Mouse (Mus musculus) lung, embryonic 14.5 days (tissue): ENCODE results near the gene Snrnp35. TPM values are rescaled to one million over a fixed set of nuclear protein-coding genes. Genes with fewer than 3 reads are reported as not detected.

Experiments used
- ATAC-seq: fragments of 200-750 bp; cut with Nextera tagmentation; 2 replicates; pipeline ENCODE4 v1.8.0; 2017; ENCODE audit warnings: mild to moderate bottlenecking, moderate TSS enrichment, moderate library complexity; ENCODE audit not compliant: insufficient read depth
- DNase-seq: peaks from one replicate; pipeline ENCODE4 v3.0.0-alpha.2; 2015
- H3K27ac ChIP-seq: fragments of 300-500 bp; sonication (generic); 2 replicates; pipeline ENCODE4 v1.5.1; 2014; ENCODE audit warnings: low read depth, mild to moderate bottlenecking, moderate library complexity
- H3K27me3 ChIP-seq: fragments of 300-500 bp; sonication (generic); 2 replicates; pipeline ENCODE4 v1.6.1; 2014; ENCODE audit warnings: low read length, control low read depth; ENCODE audit not compliant: insufficient read depth
- H3K36me3 ChIP-seq: fragments of 300-500 bp; sonication (generic); 2 replicates; pipeline ENCODE4 v1.6.1; 2014; ENCODE audit warnings: control low read depth; ENCODE audit not compliant: insufficient read depth
- H3K4me1 ChIP-seq: fragments of 300-500 bp; sonication (generic); 2 replicates; pipeline ENCODE4 v1.6.1; 2014; ENCODE audit warnings: antibody characterized with exemption, control low read depth; ENCODE audit not compliant: insufficient read depth
- H3K4me2 ChIP-seq: fragments of 300-500 bp; sonication (generic); 2 replicates; pipeline ENCODE4 v1.6.1; 2014; ENCODE audit warnings: mild to moderate bottlenecking
- H3K4me3 ChIP-seq: fragments of 300-500 bp; sonication (generic); 2 replicates; pipeline ENCODE4 v1.5.1; 2014; ENCODE audit warnings: low read depth, low read length
- H3K9ac ChIP-seq: fragments of 300-500 bp; sonication (generic); 2 replicates; pipeline ENCODE4 v1.6.1; 2014
- H3K9me3 ChIP-seq: fragments of 300-500 bp; sonication (generic); 2 replicates; pipeline ENCODE4 v1.6.1; 2016; ENCODE audit warnings: low read depth, low read length, control low read depth
- CTCF ChIP-seq: IDR thresholded peaks from 2 replicates; pipeline ENCODE4 v1.5.1; 2016; ENCODE audit warnings: antibody characterized with exemption, low read depth
- WGBS: fragments of 180-500 bp; shearing (Covaris S2); extraction: QIAGEN DNeasy Blood & Tissue Kit; methylation state at CpG from one replicate; pipeline ENCODE4 v1.1.7; 2014; 5-methylcytosine and 5-hydroxymethylcytosine counted together
- polyA plus RNA-seq: library from polyadenylated mRNA; unstranded; fragments of >200 nt; fragmentation: Nextera tagmentation; extraction: Ambion mirVana; gene quantifications from 2 replicates; pipeline ENCODE4 v1.2.1, GENCODE M21; 2014

The Snrnp35 gene
- polyA plus RNA-seq, 1 experiment from 2014 or later = 10.8 TPM

DNA sequence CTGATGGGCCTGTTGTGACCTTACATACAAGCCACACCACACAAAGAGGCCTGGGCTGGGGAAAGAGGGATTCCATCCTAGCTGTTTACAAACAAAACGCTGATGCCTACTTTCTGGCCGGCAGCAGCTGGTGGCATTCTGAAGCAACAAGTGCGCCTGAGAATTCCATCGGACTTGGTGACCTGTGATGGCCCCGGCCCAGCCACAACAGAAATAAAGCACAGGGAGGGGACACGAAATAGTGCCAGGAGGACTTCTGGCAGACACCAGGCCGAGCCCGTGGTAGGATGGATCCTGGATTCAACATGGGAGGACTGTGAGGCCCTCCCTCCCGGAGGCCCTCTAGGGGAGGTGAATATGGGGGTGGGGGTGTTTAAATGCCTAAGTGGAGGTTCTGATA lies 45.9 kb downstream of the Snrnp35 start:
- ATAC-seq (no peak), DNase-seq (peak; percentile 26)
- no peaks in the 10 kb centered on the region for H3K36me3 ChIP-seq
- peak overlapping the region; percentile 90 for H3K4me2 ChIP-seq
- H3K9ac ChIP-seq = peak overlapping the region; percentile 24; the same call in 1 of the 2 replicates
- H3K4me1 ChIP-seq = peaks cover 10% of the 10 kb centered on the region; the same call in 1 of the 2 replicates
- no peaks in the 10 kb centered on the region for H3K27me3 ChIP-seq
- TF ChIP-seq CTCF = no peak
- H3K4me3 ChIP-seq = peak overlapping the region; percentile 76
- no peaks in the 10 kb centered on the region for H3K9me3 ChIP-seq
- peak overlapping the region; percentile 66; the same call in 1 of the 2 replicates for H3K27ac ChIP-seq
- WGBS = 18% methylated on average over 9 of the region's 9 CpGs

DNA sequence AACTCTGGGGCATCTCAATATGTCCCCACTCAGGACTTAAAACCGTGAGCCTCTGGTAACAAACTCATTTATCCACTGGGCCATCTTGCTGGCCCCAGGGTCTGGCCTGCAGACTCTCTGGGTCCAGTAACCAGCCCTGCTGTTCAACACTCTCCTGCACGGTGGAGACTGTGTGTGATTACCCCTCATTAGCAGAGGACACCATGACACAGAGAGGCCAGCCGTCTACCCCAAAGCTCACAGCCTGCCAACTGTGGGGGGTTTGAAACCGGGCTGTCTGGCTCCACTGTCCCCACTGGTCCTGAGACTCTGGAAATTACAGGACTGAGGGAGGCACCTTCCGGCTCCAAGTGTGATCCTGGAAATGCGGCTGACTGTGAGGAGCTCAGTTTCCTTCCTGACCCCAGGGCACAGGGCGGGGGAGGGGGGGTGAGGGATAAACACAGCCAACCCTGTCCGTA lies 46.3 kb downstream of the Snrnp35 start:
- H3K27me3 ChIP-seq = no peaks in the 10 kb centered on the region

DNA sequence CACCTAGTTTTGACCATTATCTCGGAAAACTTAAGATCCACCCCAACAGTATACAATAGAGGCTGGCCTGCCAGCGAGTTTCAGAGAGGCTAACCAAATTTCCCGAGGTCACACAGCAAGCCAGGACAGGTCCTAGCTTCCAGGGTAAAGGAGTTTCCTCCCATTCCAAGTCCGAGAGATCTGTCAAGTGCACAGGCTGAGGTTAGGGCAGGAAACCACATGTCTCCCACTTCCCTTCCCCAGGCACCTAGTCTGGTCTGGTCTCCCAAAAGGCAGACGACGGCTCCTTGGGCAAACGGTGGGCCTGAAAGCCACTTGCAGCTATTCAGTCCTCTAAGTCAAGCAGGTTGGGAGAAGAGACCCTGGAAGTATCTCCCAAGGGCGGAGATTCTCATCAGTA lies 46.8 kb downstream of the Snrnp35 start:
- Histone ChIP-seq H3K27ac (no peak overlapping the region), H3K4me3 (peak overlapping the region; percentile 76), H3K9me3 (no peaks in the 10 kb centered on the region), H3K36me3 (no peaks in the 10 kb centered on the region), H3K4me2 (peak overlapping the region; percentile 90), H3K4me1 (peaks cover 10% of the 10 kb centered on the region; the same call in 1 of the 2 replicates), H3K27me3 (no peaks in the 10 kb centered on the region), H3K9ac (peak overlapping the region; percentile 74)
- 44% methylated on average over 8 of the region's 8 CpGs for WGBS
- DNase-seq = no peak
- ATAC-seq = no peak
- no peak for TF ChIP-seq CTCF

More for the DNA sequence above, 46.3 kb downstream of the Snrnp35 start:
- DNase-seq (peak; percentile 40), ATAC-seq (no peak)
- H3K9ac ChIP-seq = peak overlapping the region; percentile 24; the same call in 1 of the 2 replicates
- no peaks in the 10 kb centered on the region for H3K36me3 ChIP-seq
- 17% methylated on average over 8 of the region's 8 CpGs for WGBS
- peak overlapping the region; percentile 90 for H3K4me2 ChIP-seq
- H3K27ac ChIP-seq = peak overlapping the region; percentile 66; the same call in 1 of the 2 replicates
- peak overlapping the region; percentile 76 for H3K4me3 ChIP-seq
- no peaks in the 10 kb centered on the region for H3K9me3 ChIP-seq
- peaks cover 10% of the 10 kb centered on the region; the same call in 1 of the 2 replicates for H3K4me1 ChIP-seq
- TF ChIP-seq CTCF = no peak

DNA sequence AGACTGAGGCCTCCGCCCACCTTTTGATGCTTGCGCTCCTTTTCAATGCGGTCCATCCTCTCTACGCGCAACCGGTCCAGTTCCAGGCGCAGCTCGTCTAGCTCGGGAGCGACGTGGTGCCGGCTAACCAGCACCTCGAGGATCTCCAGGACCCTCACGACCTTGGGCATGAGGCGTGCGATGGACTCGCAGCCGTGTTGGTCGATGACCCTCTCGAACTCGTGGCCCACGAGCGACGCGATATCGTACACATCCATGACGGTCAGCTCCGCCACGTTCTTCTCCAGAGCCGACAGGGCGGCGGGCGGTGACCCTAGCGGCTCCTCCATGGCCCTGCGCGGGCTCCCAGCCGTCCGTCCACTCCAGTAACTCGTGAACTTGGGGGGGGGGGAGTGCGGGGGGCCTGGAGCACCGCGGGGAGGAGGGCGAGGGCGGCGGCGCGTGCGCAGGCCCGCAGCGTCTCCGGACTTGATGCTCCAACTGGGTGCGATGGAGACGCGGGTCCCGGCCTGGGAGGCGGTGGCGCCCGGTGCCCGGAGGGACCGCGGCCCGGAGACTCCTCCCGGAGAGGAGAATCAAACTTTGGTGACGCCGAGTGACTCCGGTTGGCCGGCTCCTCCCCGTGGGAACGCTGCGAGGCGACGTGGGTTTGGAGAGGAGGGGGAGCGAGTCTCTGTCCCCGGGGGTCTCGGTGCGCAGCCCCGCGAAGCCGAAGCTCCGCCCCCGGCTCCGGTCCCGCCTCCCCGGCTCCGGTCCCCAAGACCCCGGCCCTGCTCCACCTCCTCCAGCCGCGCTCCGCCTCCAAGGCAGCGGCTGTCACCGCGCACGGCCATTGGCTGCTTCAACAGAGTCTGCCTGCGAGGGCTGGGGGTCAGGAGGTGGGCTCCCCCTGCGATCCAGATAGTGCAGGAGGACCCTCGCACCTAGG lies 48.0 kb downstream of the Snrnp35 start, which contains the start of gene Rilpl1:
Gene Rilpl1 (minus strand): TSS at position 737 of the 928 bp plus-strand sequence.
- ATAC-seq (peak; percentile 92), DNase-seq (peak; percentile 92)
- H3K27me3 ChIP-seq = no peaks in the 10 kb centered on the region
- WGBS = under 1% methylated on average over 83 of the region's 96 CpGs
- H3K9me3 ChIP-seq = no peaks in the 10 kb centered on the region
- peak within 1 kb of the TSS; percentile 76 for H3K4me3 ChIP-seq
- peak within 1 kb of the TSS; percentile 79 for H3K27ac ChIP-seq
- H3K9ac ChIP-seq = peak within 1 kb of the TSS; percentile 74
- H3K36me3 ChIP-seq = no peaks in the 10 kb centered on the region
- peak within 1 kb of the TSS; percentile 90 for H3K4me2 ChIP-seq
- TF ChIP-seq CTCF = no peak
- peaks cover 10% of the 10 kb centered on the region; the same call in 1 of the 2 replicates for H3K4me1 ChIP-seq

DNA sequence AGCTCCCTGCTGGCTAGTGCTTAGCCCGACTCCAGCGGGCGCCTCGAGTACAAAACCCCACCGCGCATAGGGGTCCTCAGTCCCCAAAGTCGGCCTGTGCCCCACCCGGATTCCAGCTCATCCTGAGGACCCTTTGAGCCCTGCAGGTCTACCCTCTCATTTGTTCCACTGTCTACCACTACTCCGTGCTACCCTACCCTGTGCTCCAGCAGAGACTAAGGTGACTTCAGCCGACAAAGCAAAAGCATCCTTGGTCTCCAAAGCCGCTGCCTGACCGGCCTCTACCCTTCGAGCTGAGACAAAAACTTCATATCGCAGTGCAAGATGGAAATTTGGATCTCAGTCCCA lies 48.6 kb downstream of the Snrnp35 start:
- Histone ChIP-seq H3K9ac (peak overlapping the region; percentile 74), H3K4me1 (peaks cover 10% of the 10 kb centered on the region; the same call in 1 of the 2 replicates), H3K4me3 (peak overlapping the region; percentile 76), H3K36me3 (no peaks in the 10 kb centered on the region), H3K27ac (peak overlapping the region; percentile 79), H3K4me2 (peak overlapping the region; percentile 90), H3K27me3 (no peaks in the 10 kb centered on the region), H3K9me3 (no peaks in the 10 kb centered on the region)
- WGBS = 14% methylated on average over 14 of the region's 14 CpGs
- no peak for TF ChIP-seq CTCF
- DNase-seq = peak; percentile 30
- peak; percentile 61 for ATAC-seq

DNA sequence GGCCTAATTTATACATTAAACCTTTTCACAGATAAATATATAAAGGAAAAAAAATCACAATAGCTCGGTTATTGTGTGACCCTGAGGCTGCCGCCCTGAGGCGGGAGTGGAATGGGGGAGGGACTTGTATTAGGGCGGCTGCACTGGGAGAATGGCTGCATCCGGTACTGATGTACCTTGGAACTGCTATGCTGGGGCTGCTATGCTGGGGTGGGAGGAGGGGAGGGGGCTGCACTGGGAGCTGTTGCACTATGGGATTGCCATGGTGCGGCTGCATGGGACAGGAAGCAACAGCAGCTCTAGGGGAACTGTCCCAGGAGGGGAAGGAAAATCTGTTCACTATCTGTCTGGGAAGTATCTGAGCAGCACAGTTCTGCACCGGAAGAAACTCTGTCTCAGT lies 49.5 kb downstream of the Snrnp35 start:
- Histone ChIP-seq H3K36me3 (no peaks in the 10 kb centered on the region), H3K27me3 (no peaks in the 10 kb centered on the region), H3K9me3 (no peaks in the 10 kb centered on the region), H3K4me1 (peaks cover 10% of the 10 kb centered on the region; the same call in 1 of the 2 replicates), H3K4me2 (no peak overlapping the region), H3K9ac (no peak overlapping the region; the same call in 1 of the 2 replicates), H3K4me3 (no peak overlapping the region), H3K27ac (peak overlapping the region; percentile 54)
- ATAC-seq (no peak), DNase-seq (peak; percentile 44)
- WGBS = 25% methylated on average over 7 of the region's 7 CpGs
- no peak for TF ChIP-seq CTCF

DNA sequence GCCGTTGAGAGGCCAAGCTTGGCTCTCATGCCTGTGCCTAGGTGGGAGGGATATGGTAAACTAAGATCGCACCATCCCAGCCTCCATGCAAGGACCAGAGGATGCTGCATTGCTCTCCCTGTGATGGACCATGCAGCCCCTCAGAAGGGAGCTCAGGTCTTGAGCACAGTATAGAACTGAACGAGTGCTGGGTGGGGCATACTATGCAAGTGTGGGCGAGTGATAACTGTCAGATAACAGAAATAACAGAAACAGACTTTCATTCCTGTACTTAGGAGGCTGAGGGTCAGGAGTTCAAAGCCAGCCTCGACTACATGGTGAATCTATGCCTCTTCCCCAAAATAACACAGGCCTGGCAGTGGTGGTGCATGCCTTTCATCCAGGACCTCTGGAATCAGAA lies 52.1 kb downstream of the Snrnp35 start:
- Histone ChIP-seq H3K36me3 (no peaks in the 10 kb centered on the region), H3K4me2 (no peak overlapping the region), H3K27me3 (no peaks in the 10 kb centered on the region), H3K4me1 (peaks cover 5% of the 10 kb centered on the region; the same call in 1 of the 2 replicates), H3K9ac (no peak overlapping the region), H3K9me3 (no peaks in the 10 kb centered on the region), H3K27ac (no peak overlapping the region), H3K4me3 (no peak overlapping the region)
- ATAC-seq (no peak), DNase-seq (no peak)
- no peak for TF ChIP-seq CTCF
- WGBS = 54% methylated on average over 5 of the region's 5 CpGs
